Mouse (Mus musculus) erythroblast, adult 5-6 weeks (primary cell): ENCODE results near the gene Cdh23. TPM values are rescaled to one million over a fixed set of nuclear protein-coding genes. Genes with fewer than 3 reads are reported as not detected.
"Not testable (repeated sequence)": the region's sequence is repeated elsewhere in the genome, so short reads cannot be mapped to it uniquely, and the experiment has no call there.

Experiments used
- ATAC-seq: replicated peaks from 2 replicates; pipeline ENCODE4 v1.8.0; 2016; ENCODE audit warnings: moderate number of reproducible peaks, mild to moderate bottlenecking, moderate TSS enrichment, inconsistent platforms; ENCODE audit not compliant: poor library complexity, low FRiP score, severe bottlenecking
- total RNA-seq, 2 experiments: library from RNA; stranded (forward) in 1 of 2; stranded (reverse) in 1 of 2; fragments of 150-400 nt in 1 of 2; fragments of 200-764, 138-1000 nt in 1 of 2; gene quantifications; 2 replicates each; pipeline versions ENCODE4 v1.2.3 to v1.2.4; 2015 to 2017; ENCODE audit warnings: low replicate concordance in 2 of 2

Cdh23 gene
- total RNA-seq (2015; ENCODE audit: low replicate concordance) (not detected in 2 replicates), total RNA-seq (2017; ENCODE audit: low replicate concordance) (0.26 and 0.84 TPM in 2 replicates)

DNA sequence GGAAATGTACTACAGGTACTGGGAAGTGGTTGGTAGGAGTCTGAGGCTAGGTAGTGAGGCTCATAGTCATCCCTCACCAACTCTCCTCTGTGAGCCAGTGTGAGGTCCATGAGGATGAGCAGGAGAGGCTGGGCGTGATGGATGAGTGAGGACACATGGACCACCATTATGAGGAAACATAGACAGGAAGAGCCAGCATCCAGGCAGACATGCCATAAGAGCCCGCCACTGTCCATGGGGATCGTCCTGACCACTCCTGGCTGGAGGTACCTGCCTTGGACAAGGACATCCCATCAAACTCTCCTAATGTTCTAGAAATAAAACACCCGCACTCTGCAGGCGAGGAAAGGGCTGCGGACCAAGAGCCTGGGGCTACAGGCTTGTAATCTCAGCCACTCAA, at the start of gene Cdh23:
TSS of gene Cdh23 (minus strand) at position 101 of the 400 bp plus-strand sequence.
- ATAC-seq: no peak

GRCm38 (mm10) chr10:60744543-60745290, 48.4 kb upstream of the Cdh23 start:
- ATAC-seq: no peak

- ATAC-seq: no peak
Measured at GRCm38 (mm10) chr10:60743681-60744080, 47.4 kb upstream of the Cdh23 start.

- no peak for ATAC-seq
Measured at GRCm38 (mm10) chr10:60742942-60743341, 46.7 kb upstream of the Cdh23 start.

GRCm38 (mm10) chr10:60742296-60742695, 46.0 kb upstream of the Cdh23 start:
- not testable (repeated sequence) for ATAC-seq

- no peak for ATAC-seq
Measured at GRCm38 (mm10) chr10:60741435-60741834, 45.1 kb upstream of the Cdh23 start.

DNA sequence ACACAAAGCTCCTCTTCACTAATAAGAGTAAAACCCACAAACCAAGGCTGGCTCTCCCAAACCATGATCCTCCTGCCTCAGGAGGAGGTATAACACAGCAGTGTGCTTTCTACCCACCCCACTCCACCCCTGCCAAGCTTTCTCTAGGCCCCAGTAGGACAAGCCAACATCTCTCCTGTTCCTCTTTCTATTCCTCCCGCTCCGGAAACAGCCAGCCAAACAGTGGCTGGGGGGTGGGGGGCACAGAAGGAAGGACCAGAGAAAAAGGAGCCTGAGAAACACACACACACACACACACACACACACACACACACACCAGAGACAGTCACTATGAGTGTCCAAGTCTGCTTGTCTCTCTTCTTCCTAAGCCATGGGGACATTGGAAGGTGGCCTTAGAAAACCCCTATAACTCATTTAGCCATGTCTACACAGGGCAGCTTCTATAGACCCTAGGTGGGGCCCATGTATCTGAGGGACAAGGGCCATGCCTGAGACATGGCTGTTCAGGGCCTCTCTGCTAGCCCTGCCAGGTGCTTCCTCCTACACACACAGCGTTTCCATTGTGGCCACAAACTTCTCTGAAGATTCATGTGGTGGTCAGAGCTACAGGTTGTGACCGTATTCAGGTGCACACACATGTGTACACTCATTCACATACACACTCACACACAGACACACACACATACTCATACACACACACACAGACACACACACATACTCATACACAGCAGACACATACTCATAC, 43.5 kb upstream of the Cdh23 start:
- ATAC-seq: no peak

GRCm38 (mm10) chr10:60737886-60738640, 41.8 kb upstream of the Cdh23 start:
- ATAC-seq: no peak

DNA sequence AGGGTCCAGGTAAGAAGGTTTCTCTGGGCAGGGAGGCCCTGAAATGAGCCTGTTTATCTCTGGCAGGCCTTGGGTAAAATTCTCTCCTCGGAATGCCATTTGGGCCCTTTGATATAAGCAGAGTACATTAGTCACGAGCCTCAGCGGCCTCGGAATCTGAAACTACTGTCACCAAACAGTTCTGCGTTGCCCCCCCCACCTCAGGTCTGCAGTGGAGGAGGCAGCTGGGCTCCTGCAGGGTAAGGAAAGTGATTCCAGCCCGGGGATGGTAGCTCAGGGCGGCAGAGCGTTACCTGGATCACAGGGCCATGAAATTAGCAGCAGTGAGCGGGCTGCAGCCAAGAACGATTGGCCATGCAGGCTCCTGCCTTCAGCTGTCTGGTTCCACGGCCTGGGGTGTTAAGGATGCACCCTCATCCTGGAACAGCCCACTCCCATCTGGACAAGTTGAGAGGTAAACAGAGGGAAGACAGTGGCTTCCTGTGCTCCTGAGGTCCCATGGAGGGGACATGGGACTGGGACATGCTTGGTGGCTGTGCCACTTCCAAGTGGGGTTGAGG, 41.0 kb upstream of the Cdh23 start:
- no peak for ATAC-seq

DNA sequence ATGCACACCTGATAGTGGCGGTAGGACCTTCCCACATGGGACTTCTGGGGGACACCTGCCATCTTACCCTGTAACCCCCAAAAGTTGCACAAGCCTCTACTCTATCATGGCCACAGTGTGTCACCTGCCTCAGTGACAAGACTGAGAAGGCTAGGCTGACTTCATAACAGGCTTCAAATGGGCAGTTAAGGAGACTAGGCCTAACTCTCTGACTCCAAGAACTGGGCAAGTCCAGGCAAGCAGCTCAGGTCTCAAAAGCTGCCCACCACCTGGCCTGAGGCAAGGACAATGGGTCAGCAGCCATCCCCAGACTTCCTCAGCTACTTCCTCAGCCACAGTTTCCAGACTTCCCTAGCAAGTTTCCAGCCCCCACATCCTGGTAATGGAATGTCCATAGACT, 39.4 kb upstream of the Cdh23 start:
- no peak for ATAC-seq

- ATAC-seq: no peak
Measured at GRCm38 (mm10) chr10:60733471-60733870, 37.2 kb upstream of the Cdh23 start.

- no peak for ATAC-seq
Measured at GRCm38 (mm10) chr10:60732397-60732861, 36.1 kb upstream of the Cdh23 start.

DNA sequence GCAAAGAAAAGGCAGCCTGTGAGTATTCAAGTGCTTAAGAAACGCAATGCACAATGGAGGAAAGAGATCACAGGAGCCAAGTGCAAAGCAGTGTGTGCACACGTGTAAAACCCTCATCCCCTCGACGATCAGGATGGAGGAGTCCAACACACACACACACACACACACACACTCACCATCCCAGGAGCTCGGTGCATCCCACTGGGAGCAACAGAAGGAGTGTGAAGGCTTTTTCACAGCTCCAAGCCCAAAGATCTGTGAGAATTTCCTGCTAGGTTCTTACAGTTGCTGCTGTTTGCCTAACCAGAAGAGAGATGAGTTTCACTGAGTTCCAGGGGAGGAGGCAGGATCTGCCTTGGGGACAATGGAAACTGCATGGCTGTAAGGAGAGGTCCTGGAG, 35.5 kb upstream of the Cdh23 start:
- no peak for ATAC-seq

GRCm38 (mm10) chr10:60727301-60727700, 31.0 kb upstream of the Cdh23 start:
- no peak for ATAC-seq

GRCm38 (mm10) chr10:60726896-60727295, 30.6 kb upstream of the Cdh23 start:
- ATAC-seq: no peak

GRCm38 (mm10) chr10:60724496-60724895, 28.2 kb upstream of the Cdh23 start:
- no peak for ATAC-seq

- no peak for ATAC-seq
Measured at GRCm38 (mm10) chr10:60723345-60723744, 27.1 kb upstream of the Cdh23 start.

DNA sequence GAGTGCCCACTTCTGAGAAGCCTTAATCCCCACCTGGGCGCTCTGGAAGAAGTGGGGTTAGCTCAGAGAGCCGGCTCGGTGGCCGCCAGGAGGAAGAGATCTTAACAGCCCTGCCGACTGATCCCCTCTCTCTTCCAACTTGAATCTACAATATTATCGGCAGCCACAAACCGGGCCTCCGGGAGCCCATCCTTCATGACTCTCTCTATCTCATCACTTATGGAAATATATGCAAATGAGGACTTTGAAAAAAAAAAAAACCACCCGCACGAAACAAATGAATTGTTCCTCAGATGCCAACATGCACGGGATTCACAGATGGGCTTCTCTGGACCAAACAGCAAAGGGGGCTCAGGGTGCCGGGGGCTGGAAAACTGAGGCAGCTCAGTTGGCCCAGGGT, 25.4 kb upstream of the Cdh23 start:
- ATAC-seq: no peak

DNA sequence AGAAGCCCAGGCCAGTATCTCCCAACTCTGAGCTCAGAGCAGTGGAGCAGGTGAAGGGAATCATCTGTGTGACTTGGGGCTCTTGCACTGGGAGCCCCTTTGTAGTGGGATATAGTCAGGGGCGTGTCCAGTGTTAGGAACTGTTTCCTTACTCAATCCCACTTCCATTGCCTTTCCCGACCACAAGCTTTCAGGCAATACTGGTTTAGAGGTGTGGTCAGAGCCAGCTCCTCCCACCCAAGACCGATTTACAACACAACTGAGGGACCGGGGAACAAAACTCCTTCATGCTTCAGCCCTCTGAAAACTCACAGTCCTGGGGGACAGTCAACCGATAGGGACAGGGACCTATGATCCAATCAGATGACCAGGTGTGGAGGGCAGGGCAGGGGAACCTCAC, 24.2 kb upstream of the Cdh23 start:
- ATAC-seq: no peak

- no peak for ATAC-seq
Measured at GRCm38 (mm10) chr10:60718491-60718890, 22.2 kb upstream of the Cdh23 start.
